Mouse (Mus musculus) myocyte (in vitro differentiated cells): ENCODE measurements around the gene Faf1.

ENCODE experiments used
- MAX ChIP-seq: IDR thresholded peaks from one replicate; pipeline ENCODE4 v1.6.1; 2011; ENCODE audit warnings: low read depth, mild to moderate bottlenecking, control low read depth
- MYOG ChIP-seq, 3 experiments: IDR thresholded peaks; one replicate each; pipeline ENCODE4 v1.6.1; 2011; ENCODE audit warnings: control low read depth in 2 of 3, low read depth in 2 of 3, mild to moderate bottlenecking in 2 of 3; ENCODE audit not compliant: insufficient read length in 2 of 3, control insufficient read depth in 1 of 3, insufficient read depth in 1 of 3
- POLR2A ChIP-seq: IDR thresholded peaks from one replicate; pipeline ENCODE4 v1.6.1; 2011; ENCODE audit warnings: low read depth, mild to moderate bottlenecking, control low read depth, moderate library complexity; ENCODE audit not compliant: insufficient read length
- USF1 ChIP-seq: IDR thresholded peaks from one replicate; pipeline ENCODE4 v1.6.1; 2011; ENCODE audit warnings: low read depth, mild to moderate bottlenecking, control low read depth, moderate library complexity

DNA sequence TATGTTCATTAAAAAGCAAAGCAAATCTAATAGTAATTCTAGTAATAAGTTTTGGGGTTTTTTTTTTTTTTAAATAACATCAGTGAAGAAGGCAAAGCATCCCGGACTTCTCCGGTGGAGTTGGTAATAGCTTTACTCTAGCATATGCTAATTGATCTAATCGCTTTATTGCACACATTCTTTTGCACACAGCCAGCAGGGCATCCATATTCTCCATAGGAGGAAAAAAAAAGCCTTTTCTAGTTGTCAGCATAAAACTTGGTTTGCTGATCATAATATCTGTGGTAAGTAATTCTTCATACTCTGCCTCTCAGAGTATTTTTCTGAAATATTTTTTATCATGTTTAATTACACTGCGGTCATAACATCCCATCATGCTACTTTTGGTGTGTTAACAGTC is 185.9 kb downstream of the Faf1 start:
- TF ChIP-seq MYOG (IDR thresholded peaks at IDR 0.05; ENCODE audit: control insufficient read depth in 1 of 3, insufficient read depth in 1 of 3, insufficient read length in 2 of 3, low read depth in 2 of 3) (no peak), POLR2A (no peak), MAX (no peak), USF1 (no peak)
